Mouse (Mus musculus): ENCODE data around the gene Btbd9.

The Btbd9 gene

DNA sequence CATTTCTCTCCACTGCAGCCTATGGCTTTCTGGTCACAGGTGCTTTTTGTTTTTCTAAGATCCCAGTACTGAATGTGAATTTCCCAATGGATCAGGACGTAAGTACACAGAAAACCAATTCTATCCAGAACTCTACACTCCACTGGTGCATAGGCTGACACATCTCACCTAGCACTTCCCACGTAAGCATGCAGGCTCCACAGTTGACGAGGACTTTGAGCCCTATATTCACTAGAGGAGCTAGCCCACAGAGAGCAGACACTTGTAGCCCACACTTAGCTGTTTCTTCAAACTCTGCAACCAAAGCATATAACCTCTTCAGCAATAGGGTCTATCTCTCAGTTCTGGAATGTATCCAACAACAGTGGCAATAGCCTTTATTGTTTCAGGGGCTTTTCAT is 19.8 kb downstream of the Btbd9 start:
- DNase-seq = no peak

DNA sequence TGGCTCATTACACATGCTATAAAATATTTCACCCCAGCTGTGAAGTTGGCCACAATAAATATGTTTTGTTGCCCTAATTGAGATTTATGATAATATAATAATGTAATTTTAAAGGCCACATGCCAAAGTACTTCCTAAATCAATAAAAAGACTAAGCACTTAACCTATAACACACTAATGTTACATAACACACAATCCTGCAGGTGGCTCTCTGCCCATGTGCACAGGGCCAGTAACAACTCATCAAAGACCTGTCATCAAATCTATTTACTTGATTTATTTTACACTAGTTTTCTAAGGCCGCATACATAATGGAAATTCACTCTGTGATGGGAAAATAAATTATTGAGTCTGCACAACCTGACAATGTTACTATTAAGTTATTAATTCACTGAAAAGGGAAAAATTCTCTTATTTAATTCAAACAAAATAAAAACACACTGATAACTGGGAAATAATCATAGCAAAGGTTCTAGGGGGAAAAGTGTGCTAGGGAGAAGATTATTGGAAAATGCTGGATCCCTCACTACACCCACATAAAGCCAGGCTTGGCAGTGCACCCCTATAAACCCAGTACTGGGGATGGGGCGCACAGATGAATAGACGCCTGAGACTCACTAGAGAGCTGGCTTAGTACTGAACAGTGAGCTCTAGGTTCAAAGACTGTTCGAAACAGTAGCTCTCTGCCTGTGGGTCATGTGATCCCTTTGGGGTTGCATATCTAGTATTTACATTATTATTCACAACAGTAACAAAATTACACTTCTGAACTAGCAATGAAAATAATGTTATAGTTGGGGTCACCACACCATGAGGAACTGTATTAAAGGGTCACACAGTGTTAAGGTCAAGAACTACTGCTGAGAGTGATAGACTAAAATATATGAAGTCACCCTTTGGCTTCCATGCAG is 23.0 kb downstream of the Btbd9 start:
- no peak for DNase-seq

DNA sequence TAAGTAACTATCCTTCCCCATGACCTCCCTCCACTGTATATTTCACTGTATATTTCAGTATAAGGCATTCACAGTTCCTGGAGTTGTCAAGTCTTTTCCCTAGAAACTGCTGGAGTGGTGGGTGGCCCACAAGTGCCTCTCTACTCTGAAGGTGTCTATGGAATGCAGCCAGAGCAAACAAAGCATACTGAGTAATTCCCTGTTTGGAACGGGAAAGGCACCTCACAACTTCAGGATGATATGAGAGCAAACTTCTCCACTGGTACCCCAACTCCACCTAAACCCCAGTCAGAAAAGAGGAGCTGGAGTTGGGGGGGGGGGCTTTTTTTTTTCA is 25.5 kb downstream of the Btbd9 start:
- DNase-seq = no peak

DNA sequence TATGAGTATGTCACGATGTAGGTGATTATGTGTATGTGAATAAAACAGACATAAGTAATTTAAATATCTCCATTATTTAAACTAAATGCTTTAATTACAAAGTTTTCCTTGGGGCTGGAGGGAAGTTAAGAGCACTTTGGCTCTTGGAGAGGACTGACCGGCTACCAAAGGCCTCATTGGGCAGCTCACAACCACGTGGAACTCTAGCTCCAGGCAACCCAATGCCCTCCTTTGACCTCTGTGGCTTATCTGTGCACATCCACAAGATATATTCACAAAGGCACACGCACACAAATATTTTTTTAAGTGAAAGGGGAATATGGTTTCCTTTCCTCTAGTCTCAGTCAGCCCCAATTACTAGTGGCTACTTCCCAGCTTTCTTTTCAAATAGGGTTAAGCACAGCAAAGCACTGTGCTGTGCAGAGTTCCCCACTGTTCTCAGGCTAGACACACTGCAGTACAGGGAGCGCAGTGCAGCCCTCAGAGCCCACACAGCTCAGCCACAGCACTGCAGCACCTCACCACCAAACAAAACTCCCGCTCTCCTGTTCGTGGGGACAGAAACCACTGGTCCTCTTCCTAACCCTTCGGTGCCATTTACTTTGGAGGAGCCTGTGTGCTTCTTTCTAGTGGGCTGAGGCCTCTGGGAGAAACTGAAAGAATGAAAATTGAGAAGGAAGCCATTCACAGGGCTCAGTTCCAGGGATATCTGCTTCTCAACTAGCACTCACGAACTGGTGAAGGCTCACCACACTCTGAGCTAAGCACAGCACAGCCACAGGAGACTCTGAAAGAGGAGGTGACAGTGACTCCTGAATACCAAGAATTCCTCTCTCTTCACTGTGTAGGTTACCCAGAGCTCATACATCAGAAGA is 26.2 kb downstream of the Btbd9 start:
- no peak for DNase-seq

DNA sequence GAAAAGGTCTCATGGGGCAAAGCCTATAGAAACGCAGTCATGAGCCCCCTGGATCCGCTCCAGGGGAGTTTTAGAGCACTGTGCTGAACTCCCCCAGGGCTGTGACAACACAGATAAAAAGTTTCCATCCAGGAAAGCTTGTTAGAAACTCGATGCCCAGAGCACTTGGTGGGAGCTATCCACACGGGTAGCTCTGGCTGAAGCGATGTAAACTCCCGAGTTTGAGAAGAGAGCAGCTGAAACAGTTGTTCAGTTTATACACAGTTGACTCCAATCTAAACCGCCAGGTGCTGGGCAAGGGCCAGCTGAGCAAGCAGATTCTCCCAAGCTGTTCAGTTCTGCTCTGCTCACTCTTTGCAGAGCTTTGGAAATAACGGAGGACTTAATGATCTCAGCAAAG is 37.2 kb downstream of the Btbd9 start:
- DNase-seq = no peak

DNA sequence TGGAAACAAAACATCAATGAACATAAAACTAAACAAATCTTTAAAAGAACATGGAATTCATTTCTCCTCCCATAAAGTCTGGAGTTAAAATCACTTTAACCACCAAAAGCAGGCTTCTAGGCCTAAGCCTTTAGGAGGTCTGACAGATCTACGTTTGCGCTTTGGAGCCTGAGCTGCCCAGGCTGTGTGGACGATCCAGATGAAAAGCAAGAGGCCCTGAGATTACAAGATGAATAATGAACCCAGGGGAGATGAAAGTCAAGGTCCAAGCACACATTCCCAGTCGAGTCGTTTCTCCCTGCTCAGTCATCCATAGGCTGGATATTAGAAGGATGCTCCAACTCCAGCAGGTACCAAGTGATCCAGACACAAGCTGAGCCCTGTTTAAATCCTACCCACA is 39.6 kb downstream of the Btbd9 start:
- DNase-seq = no peak

DNA sequence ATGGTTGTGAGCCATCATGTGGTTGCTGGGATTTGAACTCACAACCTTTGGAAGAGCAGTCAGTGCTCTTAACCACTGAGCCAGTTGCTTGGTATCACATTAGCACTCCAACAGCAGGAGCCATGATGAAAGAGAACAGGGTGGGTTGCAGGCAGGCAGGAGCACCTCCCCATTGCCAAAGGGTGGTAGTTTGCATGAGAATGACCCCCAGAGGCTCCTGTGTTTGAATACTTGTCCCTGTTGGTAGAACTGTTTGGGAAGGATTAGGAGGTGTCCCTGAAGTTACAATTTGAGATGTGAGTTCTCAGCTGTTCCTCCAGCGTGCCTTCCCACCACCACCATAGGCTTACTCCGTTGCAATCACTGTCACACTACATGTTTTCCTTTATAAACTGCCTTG is 43.2 kb downstream of the Btbd9 start:
- DNase-seq = no peak

DNA sequence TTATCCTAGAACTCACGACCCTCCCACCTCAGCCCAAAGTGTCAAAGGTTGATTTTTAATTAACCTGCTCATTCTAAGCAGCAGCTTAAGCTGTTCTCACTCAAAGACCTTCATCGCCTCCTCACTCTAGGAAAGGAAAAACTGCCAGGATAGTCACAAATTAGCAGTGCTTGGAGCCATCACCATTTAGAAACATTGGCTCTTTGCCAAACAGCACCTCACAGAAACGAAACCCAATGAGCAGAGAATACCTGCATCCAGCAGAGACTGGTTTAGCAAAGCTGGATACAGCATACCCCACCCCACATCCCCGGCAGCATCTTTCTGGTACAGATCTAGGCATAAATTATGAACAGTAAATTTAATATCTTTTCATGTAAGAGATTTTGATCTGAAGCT is 45.7 kb downstream of the Btbd9 start:
- DNase-seq = no peak

DNA sequence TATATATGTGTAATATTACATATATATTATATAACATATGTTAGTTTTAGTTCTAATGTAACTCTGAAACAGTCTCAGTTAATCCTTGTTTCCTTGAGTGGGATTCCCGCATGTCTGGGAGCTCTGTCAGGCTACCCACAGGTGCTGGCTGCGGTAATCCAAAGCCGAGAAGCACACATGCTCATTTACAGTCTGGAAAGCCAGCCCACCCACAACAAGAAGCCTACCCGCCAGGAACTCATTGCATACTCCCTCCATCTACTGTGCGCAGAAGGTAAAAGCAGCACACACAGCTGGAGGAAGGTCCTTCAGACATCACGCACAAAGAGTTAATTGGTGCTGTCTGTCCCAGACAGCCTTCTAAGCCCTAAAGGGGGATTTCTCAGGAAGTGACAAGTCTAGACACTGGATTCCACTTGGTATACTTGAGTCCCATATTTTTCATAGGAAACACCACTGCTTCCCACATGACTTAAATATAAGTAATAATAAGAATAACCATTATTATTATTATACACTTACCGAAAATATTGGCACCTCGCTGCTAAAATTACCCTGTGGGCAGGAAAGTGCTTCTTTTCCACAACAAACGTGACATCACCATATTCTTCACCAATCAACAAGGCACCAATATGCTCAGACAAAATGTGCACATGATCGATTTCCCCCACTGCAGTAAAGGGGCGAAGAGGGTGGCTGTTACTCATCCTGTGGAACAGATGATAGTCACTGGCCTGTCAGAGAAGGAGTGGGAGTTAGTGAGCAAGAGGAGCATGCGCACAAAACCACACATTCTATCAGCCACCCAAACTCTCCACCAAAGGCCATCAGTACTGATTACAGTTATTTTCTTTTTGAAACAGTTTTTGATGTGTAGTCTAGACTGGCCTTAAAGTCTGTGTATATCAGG is 46.4 kb downstream of the Btbd9 start:
- peak; percentile 82 for DNase-seq

DNA sequence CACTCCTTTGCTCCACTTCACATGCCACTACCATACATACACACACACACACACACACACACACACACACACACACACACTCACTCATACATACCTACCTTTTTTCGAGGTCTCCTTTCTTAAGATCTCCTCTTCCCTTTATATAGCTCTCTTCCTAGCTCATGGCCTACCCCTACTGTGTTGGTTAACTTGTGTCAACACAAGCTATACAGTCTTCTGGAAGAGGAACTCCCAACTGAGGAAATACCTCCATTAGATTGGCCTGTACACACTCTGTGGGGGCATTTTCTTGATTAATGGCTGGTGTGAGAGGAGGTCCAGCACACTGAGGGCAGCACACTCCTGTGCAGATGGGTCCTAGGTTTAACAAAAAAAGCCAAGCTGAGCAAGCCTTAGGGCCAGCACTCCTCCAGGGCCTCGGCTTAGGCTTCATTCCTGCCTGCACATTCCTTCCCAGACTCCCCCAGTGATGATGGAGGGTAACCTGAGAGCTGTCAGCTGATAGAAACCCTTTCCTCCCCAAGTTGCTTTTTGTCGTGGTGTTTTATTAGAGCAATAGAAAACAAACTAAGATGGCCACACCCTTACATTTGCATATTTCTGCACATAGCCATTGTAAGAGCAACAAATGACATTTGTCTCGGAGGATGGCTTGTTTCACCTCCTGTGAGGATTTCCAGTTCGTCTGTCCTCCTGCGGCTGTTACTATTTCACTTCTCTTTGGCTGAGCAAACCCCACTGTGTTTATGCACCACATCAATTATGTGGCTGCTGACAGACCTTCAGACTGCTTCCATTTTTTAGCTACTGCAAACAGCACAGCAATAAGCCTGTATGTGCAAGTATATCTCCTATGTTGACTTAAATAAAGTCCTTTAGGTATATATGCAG is 50.6 kb downstream of the Btbd9 start:
- DNase-seq = peak; percentile 59

DNA sequence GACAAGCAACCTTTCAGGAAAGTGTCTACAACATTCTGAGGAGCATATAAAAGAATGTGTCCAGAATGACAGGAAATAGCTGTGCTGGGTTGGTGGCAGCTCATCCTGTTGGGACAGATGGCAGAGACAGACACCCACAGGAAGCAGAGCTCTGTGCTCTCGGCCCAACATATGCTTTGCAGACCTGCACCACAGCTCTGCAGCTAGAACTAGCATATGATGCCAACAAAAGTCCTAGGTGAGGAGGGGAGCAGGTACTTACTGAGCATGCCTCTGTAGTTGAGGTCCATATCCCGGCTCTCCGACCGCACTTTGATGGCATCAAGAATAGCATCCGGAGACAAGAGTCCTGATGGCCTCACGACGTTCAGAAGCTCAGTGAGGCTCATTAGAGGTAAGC is 51.8 kb downstream of the Btbd9 start:
- peak; percentile 85 for DNase-seq

DNA sequence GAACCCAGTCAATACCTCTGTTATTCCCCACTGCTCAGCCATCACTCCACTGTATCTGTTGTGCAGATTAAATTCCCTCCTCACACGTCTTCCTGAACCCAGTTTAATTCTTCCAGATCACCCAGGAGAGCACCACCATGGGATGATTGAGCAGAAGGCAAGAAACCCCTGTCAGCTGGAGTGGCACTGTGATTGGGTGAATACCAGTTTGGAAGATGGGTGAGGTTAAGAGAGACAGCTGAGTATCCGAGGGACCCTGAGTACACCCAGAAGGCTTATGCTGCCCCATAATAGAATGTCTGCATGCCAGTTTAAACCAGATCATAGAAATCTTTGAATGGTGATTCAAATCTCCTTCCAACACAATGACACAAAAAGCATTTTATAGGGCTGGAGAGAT is 52.5 kb downstream of the Btbd9 start:
- DNase-seq = peak; percentile 82

DNA sequence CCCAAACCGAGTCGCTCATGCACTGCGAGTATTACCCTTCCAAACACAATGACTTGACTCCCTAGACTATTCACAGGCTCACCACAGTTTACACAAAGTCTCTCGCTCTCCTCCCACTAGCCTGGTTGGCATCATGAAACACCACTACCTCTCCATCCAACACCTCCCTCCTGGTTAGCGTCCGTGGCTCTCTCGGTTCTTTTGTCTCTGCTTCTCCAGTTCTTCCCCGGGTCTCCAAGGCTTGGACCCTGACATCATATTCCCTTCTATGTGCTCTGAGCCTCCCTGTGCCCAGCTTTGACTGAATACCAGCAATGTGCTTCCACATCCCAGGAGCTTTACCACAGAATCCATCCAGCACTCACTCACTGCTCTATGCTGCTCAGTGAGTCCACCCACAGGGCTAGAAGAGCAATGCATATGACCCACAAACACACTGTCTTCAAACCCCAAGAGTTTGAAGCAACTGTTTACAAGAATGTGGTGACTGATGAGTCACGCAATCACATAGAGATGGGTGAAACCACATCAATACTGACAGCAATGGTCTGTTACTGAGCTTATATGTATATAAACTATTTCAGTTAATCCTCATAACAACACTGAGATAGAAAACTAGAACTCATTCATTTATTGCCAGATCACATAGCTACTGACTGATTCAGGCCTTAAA is 53.7 kb downstream of the Btbd9 start:
- DNase-seq = peak; percentile 77

DNA sequence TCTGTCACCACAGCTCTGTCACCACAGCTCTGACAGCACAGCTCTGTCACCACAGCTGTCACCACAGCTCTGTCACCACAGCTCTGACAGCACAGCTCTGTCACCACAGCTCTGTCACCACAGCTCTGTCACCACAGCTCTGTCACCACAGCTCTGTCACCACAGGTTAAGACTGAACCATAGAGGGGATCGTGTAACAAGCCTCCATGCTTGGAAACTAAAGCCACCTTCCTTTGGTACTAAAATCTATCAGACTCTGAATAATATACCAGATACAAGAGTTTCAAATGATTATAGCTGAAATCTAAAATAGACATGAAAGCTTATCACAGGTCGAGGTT is 57.1 kb downstream of the Btbd9 start:
- peak; percentile 74 for DNase-seq

DNA sequence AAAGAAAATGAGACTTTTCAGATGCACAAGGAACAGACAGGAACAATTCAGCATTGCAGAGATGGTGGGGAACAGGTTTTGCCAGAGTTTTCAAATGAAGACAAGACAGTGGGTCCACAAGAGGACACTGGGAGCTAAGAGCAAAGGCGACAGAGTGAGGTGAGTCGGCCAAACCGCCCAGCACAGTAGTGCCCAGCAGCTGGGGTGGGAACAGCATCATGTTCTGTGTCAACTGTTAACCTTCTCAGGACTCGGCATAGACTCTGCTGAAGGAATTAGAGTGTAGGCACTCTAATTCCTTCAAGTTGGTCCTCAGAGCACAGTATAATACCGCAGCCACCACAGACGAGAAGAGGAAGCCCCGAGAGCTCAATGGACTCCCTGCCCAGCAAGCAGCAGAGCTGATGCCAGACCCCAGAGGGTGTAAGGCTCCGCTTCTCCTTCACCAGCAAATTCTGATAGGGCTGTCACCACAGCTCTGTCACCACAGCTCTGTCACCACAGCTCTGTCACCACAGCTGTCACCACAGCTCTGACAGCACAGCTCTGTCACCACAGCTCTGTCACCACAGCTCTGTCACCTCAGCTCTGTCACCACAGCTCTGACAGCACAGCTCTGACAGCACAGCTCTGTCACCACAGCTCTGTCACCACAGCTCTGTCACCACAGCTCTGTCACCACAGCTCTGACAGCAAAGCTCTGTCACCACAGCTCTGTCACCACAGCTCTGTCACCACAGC is 57.7 kb downstream of the Btbd9 start:
- DNase-seq = peak; percentile 77

DNA sequence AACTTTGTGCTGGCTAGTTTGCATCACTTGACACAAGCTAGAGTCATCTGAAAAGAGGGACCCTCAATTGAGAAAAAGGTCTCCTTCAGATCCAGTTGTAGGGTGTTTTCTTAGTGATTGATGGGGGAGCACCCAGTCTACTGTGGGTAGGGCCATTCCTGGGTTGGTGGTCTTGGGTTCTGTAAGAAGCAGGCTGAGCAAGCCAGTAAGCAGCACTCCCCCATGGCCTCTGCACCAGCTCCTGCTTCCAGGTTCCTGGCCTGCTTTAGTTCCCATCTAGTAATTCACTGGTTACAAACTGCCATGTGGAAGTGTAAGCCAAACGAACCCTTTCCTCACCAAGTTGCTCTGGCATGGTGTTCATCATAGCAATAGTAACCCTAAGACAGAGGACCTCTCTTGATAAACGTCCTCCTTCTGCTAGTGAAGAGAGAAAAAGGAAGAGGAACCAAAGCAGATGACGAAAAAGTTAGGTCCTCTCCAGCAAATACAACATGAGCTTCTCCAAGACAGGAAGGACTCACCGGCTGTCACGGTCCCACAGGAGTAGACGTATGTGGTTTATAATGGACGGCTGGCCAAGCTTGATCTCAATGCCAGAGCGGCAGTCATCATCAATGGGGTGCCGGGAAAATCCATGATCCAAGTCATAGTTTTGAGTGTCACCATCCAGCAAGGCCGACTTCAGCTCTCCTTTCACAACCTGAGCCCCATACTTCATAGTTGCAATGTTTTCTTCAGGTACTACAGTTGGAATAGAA is 59.5 kb downstream of the Btbd9 start:
- DNase-seq = peak; percentile 88

DNA sequence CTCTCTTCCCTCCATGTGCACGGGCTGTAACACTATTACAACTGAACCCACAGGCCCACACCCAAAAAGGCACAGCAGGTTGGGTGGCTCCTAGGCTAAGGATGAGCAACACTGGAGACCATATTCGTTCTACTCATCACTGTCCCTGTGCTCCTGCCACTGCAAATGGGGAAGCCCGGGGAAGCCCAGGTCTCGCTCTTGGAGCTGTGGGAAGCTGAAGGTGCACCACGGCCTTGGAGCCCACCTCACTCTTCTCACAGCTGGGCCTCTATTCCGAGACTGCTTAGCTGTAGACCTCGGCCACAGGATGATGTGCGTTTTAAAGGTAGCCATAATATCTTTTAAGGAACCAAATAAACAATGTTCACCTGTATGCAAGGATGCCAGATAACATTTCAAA is 60.9 kb downstream of the Btbd9 start:
- peak; percentile 85 for DNase-seq

DNA sequence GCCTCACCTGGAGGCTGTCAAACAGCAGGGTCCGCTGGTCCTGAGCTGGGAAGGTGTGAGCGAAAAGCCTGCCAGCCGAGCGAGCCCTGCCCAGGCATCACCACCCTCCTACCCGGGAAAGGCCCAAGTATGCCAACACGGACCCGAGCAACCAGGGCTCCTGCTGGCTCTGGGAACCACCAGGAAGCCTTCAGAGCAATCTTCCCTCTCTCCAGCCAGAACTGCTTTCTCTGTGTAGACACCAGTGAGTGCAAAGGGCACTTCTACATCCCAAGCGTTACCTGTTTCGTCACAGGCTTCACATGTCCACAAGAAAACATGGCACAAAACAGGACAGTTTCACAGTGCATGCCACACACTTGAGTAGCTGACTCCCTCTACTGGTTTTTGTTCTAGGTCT is 63.3 kb downstream of the Btbd9 start:
- DNase-seq = peak; percentile 84

DNA sequence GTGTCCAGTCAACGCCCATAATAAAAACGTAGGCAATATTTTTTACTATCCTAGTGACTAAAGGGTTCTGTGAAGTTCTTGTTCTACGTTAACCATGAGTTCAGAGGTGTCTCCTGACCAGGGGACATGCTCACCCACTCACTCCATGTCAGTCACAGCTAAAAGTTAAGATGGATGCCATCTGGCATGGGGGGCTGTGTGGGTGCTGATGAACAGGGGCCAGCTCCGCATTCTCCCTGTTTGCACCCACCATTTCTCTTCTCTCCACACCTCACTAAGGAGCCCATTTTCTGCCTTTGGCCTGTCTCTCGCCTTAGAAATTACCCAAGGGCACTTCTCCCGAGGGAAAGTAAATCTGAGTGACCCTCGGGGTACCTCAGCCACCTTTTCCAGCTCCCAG is 63.8 kb downstream of the Btbd9 start:
- DNase-seq = peak; percentile 68

DNA sequence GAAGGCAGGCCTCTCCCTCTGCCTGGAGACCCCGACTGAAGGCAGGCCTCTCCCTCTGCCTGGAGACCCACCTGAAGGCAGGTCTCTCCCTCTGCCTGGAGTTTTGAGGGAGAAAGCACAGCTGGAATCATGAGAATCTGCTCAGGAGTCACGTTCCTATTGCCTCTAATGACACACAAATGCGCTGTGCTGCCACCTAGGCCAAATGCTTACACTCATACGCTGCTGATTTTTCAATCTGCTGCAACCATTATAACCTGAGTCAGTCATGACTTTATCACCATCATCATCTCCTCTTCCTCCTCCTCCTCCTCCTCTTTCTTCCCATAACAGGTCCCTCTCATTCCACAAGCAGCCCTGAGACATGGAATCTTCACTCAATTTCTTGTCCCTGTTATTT is 64.3 kb downstream of the Btbd9 start:
- DNase-seq = peak; percentile 67

Measured in heart, adult 11 months (tissue).